Mouse (Mus musculus): ENCODE data around the gene Mtor.

DNA sequence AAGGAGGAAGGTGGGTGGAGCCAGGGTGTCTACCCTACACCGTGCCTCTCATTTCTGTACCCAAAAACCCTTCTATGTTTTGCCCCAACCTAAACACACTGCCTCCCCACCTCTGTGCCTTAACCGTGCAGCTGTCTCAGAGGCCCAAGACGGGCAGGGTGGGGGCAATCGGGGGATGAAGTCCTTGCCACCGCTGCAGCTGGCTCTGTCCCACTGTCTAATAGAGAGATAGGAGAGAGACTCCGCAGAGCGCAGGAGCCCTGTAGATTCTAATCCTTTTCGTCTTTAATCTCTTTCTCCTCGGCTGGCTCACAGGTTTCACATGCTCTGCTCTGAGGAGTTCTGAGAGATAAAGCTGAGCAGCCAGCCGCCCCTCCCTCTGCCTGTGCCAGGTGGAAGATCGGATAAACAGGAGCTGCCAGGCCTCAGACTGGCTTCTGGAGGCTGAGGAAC, 31.3 kb upstream of the Mtor start:
- TF ChIP-seq MYOG (IDR thresholded peaks at IDR 0.05; ENCODE audit: control insufficient read depth in 1 of 3, insufficient read depth in 1 of 3, insufficient read length in 2 of 3, low read depth in 2 of 3) (no peak), POLR2A (IDR thresholded peaks at IDR 0.05; ENCODE audit: insufficient read length, low read depth) (no peak)
